Mouse (Mus musculus) heart, embryonic 10.5 days (tissue): Measurements from ENCODE around the gene Gcdh. TPM values are rescaled to one million over a fixed set of nuclear protein-coding genes. Genes with fewer than 3 reads are reported as not detected.

Source experiments
- DNase-seq: peaks from one replicate; pipeline ENCODE4 v3.0.0-alpha.2; 2017; ENCODE audit warnings: low spot score
- H3K27ac ChIP-seq: fragments of 300-500 bp; sonication (generic); 2 replicates; pipeline ENCODE4 v1.5.1; 2016; ENCODE audit warnings: mild to moderate bottlenecking
- H3K27me3 ChIP-seq: fragments of 300-500 bp; sonication (generic); 2 replicates; pipeline ENCODE4 v1.6.1; 2016; ENCODE audit warnings: mild to moderate bottlenecking; ENCODE audit not compliant: poor library complexity, insufficient read depth, severe bottlenecking
- H3K36me3 ChIP-seq: fragments of 300-500 bp; sonication (generic); 2 replicates; pipeline ENCODE4 v1.6.1; 2016; ENCODE audit warnings: mild to moderate bottlenecking, moderate library complexity
- H3K4me1 ChIP-seq: fragments of 300-500 bp; sonication (generic); 2 replicates; pipeline ENCODE4 v1.6.1; 2016; ENCODE audit warnings: mild to moderate bottlenecking
- H3K4me3 ChIP-seq: fragments of 300-500 bp; sonication (generic); 2 replicates; pipeline ENCODE4 v1.5.1; 2016; ENCODE audit warnings: mild to moderate bottlenecking, moderate library complexity
- H3K9me3 ChIP-seq: fragments of 300-500 bp; sonication (generic); 2 replicates; pipeline ENCODE4 v1.6.1; 2016; ENCODE audit warnings: mild to moderate bottlenecking, moderate library complexity
- WGBS: fragments of 180-500 bp; shearing (Covaris S2); methylation state at CpG from one replicate; pipeline ENCODE4 v1.1.7; 2016; 5-methylcytosine and 5-hydroxymethylcytosine counted together
- polyA plus RNA-seq: library from polyadenylated mRNA; unstranded; fragments of >200 nt; fragmentation: Nextera tagmentation; extraction: Ambion mirVana; gene quantifications from 2 replicates; pipeline ENCODE4 v1.2.1, GENCODE M21; 2016

The Gcdh gene
- 43.8 and 45.3 TPM in 2 replicates for polyA plus RNA-seq

GRCm38 (mm10) chr8:84893709-84894134 lies at the start of gene Gcdh:
Gene Gcdh, minus strand, starts transcription at chr8:84893921.
- no peaks in the 10 kb centered on the region for H3K9me3 ChIP-seq
- WGBS = 0% methylated on average over 11 of the region's 11 CpGs
- DNase-seq = peak; percentile 99
- H3K36me3 ChIP-seq = peaks cover 22% of the 10 kb centered on the region
- peak within 1 kb of the TSS; percentile 85 for H3K4me3 ChIP-seq
- no peaks in the 10 kb centered on the region for H3K27me3 ChIP-seq
- H3K27ac ChIP-seq = peak within 1 kb of the TSS; percentile 86
- peaks cover 11% of the 10 kb centered on the region for H3K4me1 ChIP-seq

GRCm38 (mm10) chr8:84937620-84938485 lies 44.1 kb upstream of the Gcdh start:
- DNase-seq = no peak
- Histone ChIP-seq H3K27me3 (peaks cover 82% of the 10 kb centered on the region), H3K9me3 (no peaks in the 10 kb centered on the region), H3K4me1 (peaks cover 21% of the 10 kb centered on the region), H3K4me3 (peak overlapping the region; percentile 60), H3K36me3 (no peaks in the 10 kb centered on the region), H3K27ac (no peak overlapping the region)
- WGBS = 61% methylated on average over 13 of the region's 13 CpGs

GRCm38 (mm10) chr8:84936962-84937546 lies 43.3 kb upstream of the Gcdh start, which contains the start of gene Mast1:
Gene Mast1, minus strand, starts transcription at chr8:84937359.
- Histone ChIP-seq H3K36me3 (no peaks in the 10 kb centered on the region), H3K27me3 (peaks cover 86% of the 10 kb centered on the region), H3K4me3 (peak within 1 kb of the TSS; percentile 60), H3K27ac (peak within 1 kb of the TSS; percentile 13; the same call in 1 of the 2 replicates), H3K4me1 (peaks cover 21% of the 10 kb centered on the region), H3K9me3 (no peaks in the 10 kb centered on the region)
- 1% methylated on average over 50 of the region's 50 CpGs for WGBS
- peak; percentile 81 for DNase-seq

- peaks cover 21% of the 10 kb centered on the region for H3K4me1 ChIP-seq
- H3K36me3 ChIP-seq = no peaks in the 10 kb centered on the region
- no peak for DNase-seq
- peaks cover 90% of the 10 kb centered on the region for H3K27me3 ChIP-seq
- WGBS = 26% methylated on average over 23 of the region's 23 CpGs
- H3K4me3 ChIP-seq = peak overlapping the region; percentile 60
- no peaks in the 10 kb centered on the region for H3K9me3 ChIP-seq
- peak overlapping the region; percentile 13; the same call in 1 of the 2 replicates for H3K27ac ChIP-seq
Observed at GRCm38 (mm10) chr8:84936041-84936961, 42.6 kb upstream of the Gcdh start.

- DNase-seq = no peak
- H3K4me3 ChIP-seq = no peak overlapping the region
- H3K4me1 ChIP-seq = peaks cover 21% of the 10 kb centered on the region
- peaks cover 92% of the 10 kb centered on the region for H3K27me3 ChIP-seq
- no peaks in the 10 kb centered on the region for H3K36me3 ChIP-seq
- no peak overlapping the region for H3K27ac ChIP-seq
- WGBS = 6% methylated on average over 14 of the region's 14 CpGs
- no peaks in the 10 kb centered on the region for H3K9me3 ChIP-seq
Observed at GRCm38 (mm10) chr8:84935489-84935888, 41.8 kb upstream of the Gcdh start.

GRCm38 (mm10) chr8:84934860-84935259 lies 41.1 kb upstream of the Gcdh start:
- Histone ChIP-seq H3K27ac (no peak overlapping the region), H3K36me3 (no peaks in the 10 kb centered on the region), H3K27me3 (peaks cover 95% of the 10 kb centered on the region), H3K9me3 (no peaks in the 10 kb centered on the region), H3K4me3 (no peak overlapping the region), H3K4me1 (peaks cover 21% of the 10 kb centered on the region)
- no peak for DNase-seq
- WGBS = 3% methylated on average over 15 of the region's 15 CpGs

- Histone ChIP-seq H3K4me3 (no peak overlapping the region), H3K27me3 (peaks cover 95% of the 10 kb centered on the region), H3K9me3 (no peaks in the 10 kb centered on the region), H3K36me3 (no peaks in the 10 kb centered on the region), H3K4me1 (peaks cover 27% of the 10 kb centered on the region), H3K27ac (no peak overlapping the region)
- 79% methylated on average over 16 of the region's 16 CpGs for WGBS
- DNase-seq = no peak
Observed at GRCm38 (mm10) chr8:84933767-84934559, 40.2 kb upstream of the Gcdh start.

- Histone ChIP-seq H3K36me3 (no peaks in the 10 kb centered on the region), H3K9me3 (no peaks in the 10 kb centered on the region), H3K4me1 (peaks cover 22% of the 10 kb centered on the region), H3K27me3 (peaks cover 90% of the 10 kb centered on the region), H3K4me3 (no peak overlapping the region), H3K27ac (no peak overlapping the region)
- WGBS = 81% methylated on average over 13 of the region's 13 CpGs
- DNase-seq = no peak
Observed at GRCm38 (mm10) chr8:84930582-84930981, 36.9 kb upstream of the Gcdh start.

GRCm38 (mm10) chr8:84928456-84929306 lies 35.0 kb upstream of the Gcdh start:
- Histone ChIP-seq H3K9me3 (no peaks in the 10 kb centered on the region), H3K27ac (no peak overlapping the region), H3K4me1 (peaks cover 13% of the 10 kb centered on the region), H3K27me3 (peaks cover 88% of the 10 kb centered on the region), H3K4me3 (peak overlapping the region; percentile 52), H3K36me3 (no peaks in the 10 kb centered on the region)
- 6% methylated on average over 46 of the region's 52 CpGs for WGBS
- DNase-seq = no peak

GRCm38 (mm10) chr8:84927513-84927912 lies 33.8 kb upstream of the Gcdh start:
- Histone ChIP-seq H3K27me3 (peaks cover 85% of the 10 kb centered on the region), H3K4me3 (no peak overlapping the region), H3K36me3 (no peaks in the 10 kb centered on the region), H3K27ac (no peak overlapping the region), H3K4me1 (peaks cover 13% of the 10 kb centered on the region), H3K9me3 (no peaks in the 10 kb centered on the region)
- WGBS = 61% methylated on average over 1 of the region's 1 CpGs
- DNase-seq = no peak

- 64% methylated on average over 7 of the region's 7 CpGs for whole genome bisulfite sequencing
- H3K27me3 ChIP-seq = peaks cover 70% of the 10 kb centered on the region
- H3K27ac ChIP-seq = no peak overlapping the region
- no peaks in the 10 kb centered on the region for H3K9me3 ChIP-seq
- no peak overlapping the region for H3K4me3 ChIP-seq
- peaks cover 13% of the 10 kb centered on the region for H3K4me1 ChIP-seq
- DNase-seq = no peak
- no peaks in the 10 kb centered on the region for H3K36me3 ChIP-seq
Observed at GRCm38 (mm10) chr8:84925557-84925956, 31.8 kb upstream of the Gcdh start.
